Mouse (Mus musculus): ENCODE data around the gene Kat2a. TPM values are rescaled to one million over a fixed set of nuclear protein-coding genes. Genes with fewer than 3 reads are reported as not detected.

Gene Kat2a
- polyA plus RNA-seq, 1 experiment = 30.5 TPM

DNA sequence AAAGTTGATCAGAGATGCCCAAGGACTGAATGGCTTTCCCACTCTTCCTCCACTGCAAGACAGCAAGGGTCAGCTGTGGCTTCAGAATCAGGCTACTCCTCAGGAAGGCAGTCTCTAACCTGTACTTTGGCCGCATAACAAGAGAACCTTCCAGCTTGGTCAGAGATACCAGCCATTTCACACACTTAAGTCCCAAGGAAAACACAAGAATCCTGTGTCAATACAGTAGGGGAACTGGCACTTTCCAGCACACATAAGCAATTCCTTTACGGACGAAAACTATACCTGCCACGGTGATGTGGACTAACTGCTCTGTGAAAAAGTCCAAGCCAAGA lies 24.4 kb upstream of the Kat2a start:
- Histone ChIP-seq H3K9me3 (no peaks in the 10 kb centered on the region), H3K4me3 (replicated peaks) (peak overlapping the region; percentile 99), H3K4me1 (peaks cover 67% of the 10 kb centered on the region), H3K27me3 (replicated peaks) (no peaks in the 10 kb centered on the region), H3K36me3 (replicated peaks; ENCODE audit: low read length) (peaks cover 34% of the 10 kb centered on the region)
- TF ChIP-seq GATA1 (IDR thresholded peaks at IDR 0.05; ENCODE audit: borderline replicate concordance, low read length) = no peak
- TF ChIP-seq FLI1 (IDR thresholded peaks at IDR 0.05; ENCODE audit: low read length) = no peak

DNA sequence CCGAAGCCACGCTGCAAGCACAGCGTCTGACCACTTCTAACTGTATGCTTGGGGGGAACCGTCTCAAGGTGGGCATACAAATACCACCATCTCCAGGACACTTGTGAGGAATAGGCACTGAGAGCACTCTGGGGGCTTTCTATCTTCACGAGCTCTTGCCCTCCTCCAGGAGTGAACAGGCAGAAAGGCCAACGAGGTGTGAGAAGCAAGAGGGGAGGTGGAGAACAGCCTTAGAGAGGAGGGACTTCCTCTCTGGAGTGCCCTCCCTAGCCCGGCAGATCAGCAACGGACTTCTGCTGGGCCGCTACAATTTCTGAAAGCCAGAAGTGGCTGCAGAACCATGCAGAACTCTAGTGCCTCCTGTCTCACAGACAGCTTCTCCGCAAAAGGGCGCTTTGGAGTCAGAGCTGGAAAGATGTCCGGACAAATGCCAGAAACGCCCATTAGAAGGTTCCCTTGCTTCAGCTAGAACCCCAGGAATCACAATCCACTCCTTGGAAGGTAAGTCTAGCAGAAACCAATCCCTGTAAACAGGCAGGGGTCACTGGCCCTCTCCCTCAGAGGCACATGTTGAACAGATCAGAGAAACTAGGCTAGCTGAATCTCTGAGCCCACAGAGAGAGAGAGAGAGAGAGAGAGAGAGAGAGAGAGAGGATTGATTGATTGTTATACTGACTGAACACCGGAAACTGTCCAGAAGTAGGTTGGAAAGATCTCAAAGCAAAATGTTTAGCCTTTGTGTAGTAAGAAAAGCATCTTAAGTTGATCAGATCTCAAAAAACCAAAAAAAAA lies 23.9 kb upstream of the Kat2a start:
- H3K4me3 ChIP-seq (replicated peaks) = peak overlapping the region; percentile 99
- H3K27me3 ChIP-seq (replicated peaks) = no peaks in the 10 kb centered on the region
- peaks cover 40% of the 10 kb centered on the region for H3K36me3 ChIP-seq (replicated peaks; ENCODE audit: low read length)
- H3K9me3 ChIP-seq = no peaks in the 10 kb centered on the region
- TF ChIP-seq GATA1 (IDR thresholded peaks at IDR 0.05; ENCODE audit: borderline replicate concordance, low read length) (no peak), FLI1 (IDR thresholded peaks at IDR 0.05; ENCODE audit: low read length) (no peak)
- H3K4me1 ChIP-seq = peaks cover 73% of the 10 kb centered on the region

DNA sequence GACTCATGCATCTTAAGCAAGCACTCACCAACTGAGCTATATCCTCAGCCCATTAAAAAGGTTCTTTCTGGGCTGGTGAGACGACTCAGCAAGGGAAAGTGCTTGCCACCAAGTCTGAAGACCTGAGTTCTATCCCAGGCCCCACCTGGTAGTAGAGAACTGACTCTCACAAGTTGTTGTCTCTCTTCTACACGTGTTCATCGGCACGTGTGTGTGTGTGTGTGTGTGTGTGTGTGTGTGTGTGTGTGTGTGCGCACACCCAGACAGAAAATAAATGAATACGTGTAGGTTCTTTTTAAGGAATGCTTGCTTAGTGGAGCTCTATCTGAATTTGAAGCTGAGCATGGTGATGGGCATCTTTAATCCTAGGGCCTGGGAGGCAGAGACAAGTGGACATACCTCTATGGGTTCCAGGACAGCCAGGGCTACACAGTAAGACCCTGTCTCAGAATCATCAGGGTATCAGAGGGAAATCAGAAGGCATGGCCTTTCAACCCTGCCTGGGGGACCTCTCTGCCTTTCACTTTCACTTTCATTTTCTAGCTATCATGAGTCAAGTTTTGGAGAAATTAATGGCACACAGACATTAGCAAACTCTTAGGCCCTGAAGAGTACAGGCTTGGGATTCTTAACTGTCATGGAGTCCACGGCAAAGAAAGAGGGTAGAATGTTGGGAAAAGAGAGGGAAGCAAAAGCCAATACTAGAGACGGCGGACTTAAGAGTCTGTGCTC lies 23.0 kb upstream of the Kat2a start:
- Histone ChIP-seq H3K36me3 (replicated peaks; ENCODE audit: low read length) (peaks cover 48% of the 10 kb centered on the region), H3K9me3 (no peaks in the 10 kb centered on the region), H3K4me1 (peaks cover 81% of the 10 kb centered on the region), H3K4me3 (replicated peaks) (peak overlapping the region; percentile 99), H3K27me3 (replicated peaks) (no peaks in the 10 kb centered on the region)
- TF ChIP-seq GATA1 (IDR thresholded peaks at IDR 0.05; ENCODE audit: borderline replicate concordance, low read length) = no peak
- no peak for TF ChIP-seq FLI1 (IDR thresholded peaks at IDR 0.05; ENCODE audit: low read length)

DNA sequence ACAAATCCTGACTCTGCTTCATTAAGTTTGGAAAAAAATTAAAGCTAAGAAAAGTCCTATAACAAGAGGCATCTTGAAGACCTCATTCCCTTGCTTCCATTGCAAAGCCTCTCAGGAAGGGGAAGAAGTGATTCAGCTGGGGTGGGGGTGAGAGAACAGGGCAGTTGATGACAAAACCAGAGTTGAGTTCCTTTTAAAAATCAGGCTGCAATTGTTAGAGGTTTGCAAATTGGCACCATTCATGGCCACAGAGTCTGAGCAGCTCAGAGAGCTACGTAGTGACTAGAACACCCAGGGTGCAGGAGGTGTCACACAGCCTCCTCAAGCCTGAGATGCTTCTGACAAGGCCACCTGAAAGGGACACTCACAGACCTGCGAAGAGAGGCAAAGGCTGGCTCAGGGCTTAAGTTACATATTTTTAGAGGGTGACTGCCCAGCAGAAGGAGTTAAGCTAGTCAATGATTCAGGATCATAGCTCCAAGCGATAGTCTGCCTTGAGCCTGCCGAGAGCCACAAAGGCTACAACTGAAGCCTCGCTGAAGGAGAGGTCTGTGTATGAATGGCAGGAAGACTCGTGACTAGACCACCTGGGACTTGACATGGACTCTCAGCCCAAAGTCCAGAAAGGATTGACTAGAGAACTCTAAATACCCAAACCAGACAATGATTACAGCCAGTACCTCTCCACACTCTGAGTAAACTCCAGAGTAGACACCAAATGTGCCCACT lies 18.4 kb upstream of the Kat2a start:
- H3K4me3 ChIP-seq (replicated peaks) = peak overlapping the region; percentile 54
- no peaks in the 10 kb centered on the region for H3K9me3 ChIP-seq
- peaks cover 80% of the 10 kb centered on the region for H3K36me3 ChIP-seq (replicated peaks; ENCODE audit: low read length)
- H3K27me3 ChIP-seq (replicated peaks) = no peaks in the 10 kb centered on the region
- no peak for TF ChIP-seq GATA1 (IDR thresholded peaks at IDR 0.05; ENCODE audit: borderline replicate concordance, low read length)
- TF ChIP-seq FLI1 (IDR thresholded peaks at IDR 0.05; ENCODE audit: low read length) = no peak
- peaks cover 94% of the 10 kb centered on the region for H3K4me1 ChIP-seq

DNA sequence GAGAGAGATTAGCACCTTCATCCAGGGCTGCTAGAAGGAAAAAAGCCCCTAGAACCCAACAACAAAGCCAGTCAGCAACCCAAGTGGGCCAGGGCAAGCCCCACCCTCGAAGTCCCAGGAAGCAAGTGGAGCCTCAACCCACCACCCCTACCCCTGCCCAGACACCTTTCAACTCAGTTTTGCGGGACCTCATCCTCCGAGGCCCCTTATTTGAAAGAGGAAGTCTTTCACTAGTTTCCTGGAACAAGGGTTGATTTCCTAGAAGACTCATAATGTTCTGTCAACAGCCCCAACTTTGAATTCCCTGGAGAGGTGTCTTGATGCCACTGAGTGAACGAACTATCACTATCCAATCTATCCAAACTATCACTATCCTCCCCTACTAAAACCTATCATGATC lies 17.7 kb upstream of the Kat2a start:
- peaks cover 82% of the 10 kb centered on the region for H3K36me3 ChIP-seq (replicated peaks; ENCODE audit: low read length)
- TF ChIP-seq FLI1 (IDR thresholded peaks at IDR 0.05; ENCODE audit: low read length) = no peak
- TF ChIP-seq GATA1 (IDR thresholded peaks at IDR 0.05; ENCODE audit: borderline replicate concordance, low read length) = no peak
- peaks cover 94% of the 10 kb centered on the region for H3K4me1 ChIP-seq
- no peaks in the 10 kb centered on the region for H3K27me3 ChIP-seq (replicated peaks)
- H3K4me3 ChIP-seq (replicated peaks) = no peak overlapping the region
- H3K9me3 ChIP-seq = no peaks in the 10 kb centered on the region

DNA sequence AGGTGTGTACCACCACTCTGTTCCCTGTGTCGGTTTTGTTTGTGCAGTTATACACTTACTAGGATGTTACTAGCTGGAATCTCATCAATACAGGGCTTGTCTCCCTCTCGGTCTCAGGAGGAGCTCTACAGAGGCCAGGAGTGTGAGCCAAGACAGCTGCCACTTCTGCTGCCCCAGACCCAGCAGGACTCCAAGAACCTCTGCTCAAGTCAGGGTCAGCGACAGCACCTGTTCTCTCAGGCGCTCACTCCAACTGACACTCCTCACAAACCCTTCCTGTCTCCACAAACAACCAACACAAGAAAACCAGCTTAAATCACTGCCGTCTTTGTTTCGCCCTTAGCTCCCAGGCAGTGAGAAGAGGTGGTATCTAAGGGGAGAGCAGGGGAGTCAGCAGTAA lies 16.3 kb upstream of the Kat2a start:
- H3K36me3 ChIP-seq (replicated peaks; ENCODE audit: low read length) = peaks cover 80% of the 10 kb centered on the region
- H3K4me1 ChIP-seq = peaks cover 97% of the 10 kb centered on the region
- no peaks in the 10 kb centered on the region for H3K9me3 ChIP-seq

DNA sequence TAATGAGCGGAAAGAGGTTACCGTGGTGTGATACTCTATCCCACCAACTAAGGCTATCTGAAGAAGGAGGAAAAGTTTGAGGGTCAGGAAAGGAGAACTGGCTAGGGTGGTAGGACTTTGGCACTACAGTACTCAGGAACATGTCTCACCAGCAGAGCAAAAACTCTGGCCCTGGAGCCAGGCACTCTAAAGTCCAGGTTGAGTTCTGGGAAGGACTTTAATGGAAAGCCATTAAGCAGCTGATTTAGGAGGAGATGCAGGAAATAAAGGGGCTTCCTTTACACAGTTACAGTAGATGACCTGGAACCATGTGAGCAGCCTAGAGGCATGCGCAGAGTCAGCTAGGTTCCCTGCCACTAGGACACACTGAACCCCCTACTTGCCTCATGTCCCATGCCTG lies 14.9 kb upstream of the Kat2a start:
- Histone ChIP-seq H3K4me1 (peaks cover 97% of the 10 kb centered on the region), H3K36me3 (replicated peaks; ENCODE audit: low read length) (peaks cover 73% of the 10 kb centered on the region), H3K4me3 (replicated peaks) (no peak overlapping the region), H3K27me3 (replicated peaks) (no peaks in the 10 kb centered on the region), H3K9me3 (no peaks in the 10 kb centered on the region)
- no peak for TF ChIP-seq GATA1 (IDR thresholded peaks at IDR 0.05; ENCODE audit: borderline replicate concordance, low read length)
- no peak for TF ChIP-seq FLI1 (IDR thresholded peaks at IDR 0.05; ENCODE audit: low read length)

More for the DNA sequence above, 16.3 kb upstream of the Kat2a start:
- H3K27me3 ChIP-seq (replicated peaks) = no peaks in the 10 kb centered on the region
- no peak for TF ChIP-seq FLI1 (IDR thresholded peaks at IDR 0.05; ENCODE audit: low read length)
- TF ChIP-seq GATA1 (IDR thresholded peaks at IDR 0.05; ENCODE audit: borderline replicate concordance, low read length) = no peak
- no peak overlapping the region for H3K4me3 ChIP-seq (replicated peaks)

DNA sequence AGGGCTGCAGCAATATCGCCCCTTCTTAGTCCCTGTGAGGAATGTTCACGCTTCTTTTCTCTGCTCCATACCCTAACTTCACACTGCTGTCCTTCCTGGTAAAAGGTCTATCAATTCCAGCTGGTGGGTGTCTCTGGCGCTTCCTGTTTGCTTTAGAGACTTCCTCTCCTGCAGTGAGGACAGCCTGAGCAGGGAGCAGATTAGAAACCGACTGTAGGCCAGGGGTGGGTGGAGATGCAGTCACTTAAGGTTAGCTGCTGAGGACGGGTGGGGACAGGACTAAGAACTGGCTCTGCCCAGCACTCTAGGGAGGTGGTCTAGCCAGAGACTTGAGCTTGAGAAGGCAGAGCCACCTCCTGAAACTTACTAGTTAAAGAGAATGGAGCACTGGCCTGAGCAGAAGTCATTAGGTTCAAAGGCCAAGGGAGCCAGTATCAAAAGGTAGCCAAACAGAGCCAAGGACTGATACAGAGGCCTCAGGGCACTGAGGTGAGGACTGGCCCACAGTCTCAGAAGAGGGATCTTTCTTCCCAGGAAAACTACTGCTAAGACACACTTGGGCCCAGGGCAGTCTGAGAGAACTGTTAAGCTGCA lies 12.8 kb upstream of the Kat2a start:
- TF ChIP-seq GATA1 (IDR thresholded peaks at IDR 0.05; ENCODE audit: borderline replicate concordance, low read length) = no peak
- TF ChIP-seq FLI1 (IDR thresholded peaks at IDR 0.05; ENCODE audit: low read length) = no peak
- no peaks in the 10 kb centered on the region for H3K9me3 ChIP-seq
- peaks cover 57% of the 10 kb centered on the region for H3K36me3 ChIP-seq (replicated peaks; ENCODE audit: low read length)
- peaks cover 97% of the 10 kb centered on the region for H3K4me1 ChIP-seq
- H3K27me3 ChIP-seq (replicated peaks) = no peaks in the 10 kb centered on the region
- H3K4me3 ChIP-seq (replicated peaks) = peak overlapping the region; percentile 71

DNA sequence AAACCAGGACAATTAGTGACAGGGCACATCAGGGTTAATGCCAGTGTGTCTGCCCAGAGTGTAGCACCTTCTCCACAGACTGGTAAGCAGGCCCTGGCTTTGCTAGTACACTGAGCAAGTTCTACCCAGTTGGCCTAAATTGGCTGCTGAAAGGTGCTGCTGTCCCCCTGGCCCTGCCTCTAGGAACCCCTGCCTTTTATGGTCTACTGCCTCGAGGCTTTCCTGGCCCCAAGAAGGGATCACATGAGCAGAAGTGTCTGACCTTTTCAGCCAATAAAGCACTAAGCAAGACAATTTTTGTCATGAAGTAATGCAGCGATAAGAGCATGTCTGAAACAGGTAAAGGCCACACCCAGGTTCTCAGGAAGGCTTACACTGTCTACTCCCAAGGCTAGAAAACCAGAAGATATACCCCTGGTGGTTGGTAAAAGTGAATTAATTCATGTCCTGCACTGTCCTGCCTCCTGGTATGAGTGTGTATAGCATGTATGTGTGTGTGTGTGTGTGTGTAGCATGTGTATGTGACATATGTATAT lies 10.3 kb upstream of the Kat2a start:
- Histone ChIP-seq H3K36me3 (replicated peaks; ENCODE audit: low read length) (peaks cover 60% of the 10 kb centered on the region), H3K4me1 (peaks cover 94% of the 10 kb centered on the region)
- TF ChIP-seq FLI1 (IDR thresholded peaks at IDR 0.05; ENCODE audit: low read length) (no peak), GATA1 (IDR thresholded peaks at IDR 0.05; ENCODE audit: borderline replicate concordance, low read length) (no peak)

More for the DNA sequence above, 10.3 kb upstream of the Kat2a start:
- H3K27me3 ChIP-seq (replicated peaks) = no peaks in the 10 kb centered on the region
- H3K4me3 ChIP-seq (replicated peaks) = peak overlapping the region; percentile 79
- no peaks in the 10 kb centered on the region for H3K9me3 ChIP-seq
